Mouse (Mus musculus): ENCODE results near the gene Prkaa1.
"Not testable (repeated sequence)": the region's sequence is repeated elsewhere in the genome, so short reads cannot be mapped to it uniquely, and the experiment has no call there.

The Prkaa1 gene

DNA sequence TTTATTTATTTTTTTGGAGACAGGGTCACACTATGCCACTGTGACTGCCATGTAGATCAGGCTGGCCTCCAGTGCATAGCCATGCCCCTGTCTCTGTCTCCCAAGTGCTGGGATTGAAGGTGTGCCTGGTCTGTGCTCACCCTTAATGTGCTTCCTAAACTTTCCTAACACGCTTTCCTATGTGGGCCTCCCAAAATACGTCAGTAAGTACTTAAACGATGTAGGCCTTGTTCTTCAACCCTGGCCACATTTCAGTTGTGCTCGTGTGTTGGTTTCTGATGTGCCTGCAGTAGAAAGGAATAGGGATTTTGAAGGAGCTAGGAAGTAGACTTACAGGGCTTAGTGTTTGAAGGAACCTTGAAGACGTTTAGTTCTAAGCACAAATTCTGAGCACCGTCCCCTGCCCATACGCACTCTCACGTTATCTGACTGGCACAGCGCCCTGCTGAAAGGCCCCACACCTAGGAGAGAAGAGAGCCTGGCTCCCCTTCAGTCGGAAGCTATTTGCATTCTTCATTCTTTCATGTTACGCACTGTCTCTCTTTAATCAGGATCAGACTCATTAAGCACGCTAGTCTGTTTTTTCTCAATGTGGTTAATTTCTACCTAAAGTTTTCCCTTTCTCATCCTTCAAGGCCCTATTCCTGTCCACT, 21.6 kb downstream of the Prkaa1 start:
- DNase-seq (ENCODE audit: low spot score) = no peak

GRCm38 (mm10) chr15:5173217-5173820, 29.7 kb downstream of the Prkaa1 start:
- no peak for DNase-seq (ENCODE audit: low spot score)

DNA sequence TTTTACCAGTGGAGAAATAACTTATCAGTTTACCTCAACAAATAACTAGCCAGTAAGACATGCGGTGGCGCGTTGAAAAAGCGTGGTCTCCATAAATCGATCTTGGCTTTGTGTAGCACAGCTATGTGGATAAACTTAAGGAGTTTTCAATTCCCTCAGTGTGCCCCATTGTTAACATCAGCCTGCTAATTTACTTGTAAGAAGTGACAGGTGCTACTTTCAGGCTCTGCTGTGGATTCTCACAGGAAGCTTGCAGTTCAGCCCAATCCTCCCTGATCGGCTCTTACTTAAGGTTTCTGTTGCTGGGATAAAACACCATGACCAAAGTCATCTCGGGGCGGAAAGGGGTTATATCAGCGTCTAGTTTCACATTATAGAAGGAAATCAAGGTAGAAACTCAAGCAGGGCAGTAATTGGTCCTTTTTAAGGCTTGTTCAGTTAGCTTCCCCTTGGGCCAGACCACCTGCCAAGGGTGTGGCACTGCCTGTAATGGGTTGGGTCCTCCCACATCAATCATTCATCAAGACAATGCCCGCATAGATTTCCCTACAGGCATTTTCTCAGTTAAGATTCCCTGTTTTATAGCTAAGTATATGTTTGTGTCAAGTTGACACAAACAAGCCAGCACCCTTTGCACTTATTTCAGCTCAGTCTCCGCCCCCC, 41.1 kb downstream of the Prkaa1 start:
- no peak for DNase-seq (ENCODE audit: low spot score)

- peak; percentile 85 for DNase-seq (ENCODE audit: low spot score)
Measured at GRCm38 (mm10) chr15:5185366-5186292, 42.0 kb downstream of the Prkaa1 start, which contains the start of gene Ttc33. Gene Ttc33 (plus strand): TSS chr15:5185525.

DNA sequence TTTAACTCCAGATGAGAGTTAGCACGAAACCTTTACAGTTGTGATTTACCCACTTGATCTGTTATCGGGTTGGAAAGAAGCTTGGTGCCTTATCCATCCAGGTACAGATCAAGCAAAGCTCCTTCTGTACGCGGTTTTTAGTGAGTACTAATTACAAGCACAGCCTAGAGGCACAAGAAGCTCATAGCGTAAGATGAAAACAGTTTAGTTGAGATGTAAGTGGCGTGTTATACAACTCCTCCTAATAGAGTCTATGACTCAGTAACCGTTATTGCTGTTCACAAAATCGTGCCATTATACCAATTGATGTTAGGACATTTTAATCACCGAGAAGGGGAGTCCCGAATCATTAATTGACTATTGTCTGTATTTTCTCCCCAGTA, 42.6 kb downstream of the Prkaa1 start:
- no peak for DNase-seq (ENCODE audit: low spot score)

- no peak for DNase-seq (ENCODE audit: low spot score)
Measured at GRCm38 (mm10) chr15:5187116-5187515, 43.5 kb downstream of the Prkaa1 start.

GRCm38 (mm10) chr15:5188029-5188428, 44.4 kb downstream of the Prkaa1 start:
- DNase-seq (ENCODE audit: low spot score) = no peak

DNA sequence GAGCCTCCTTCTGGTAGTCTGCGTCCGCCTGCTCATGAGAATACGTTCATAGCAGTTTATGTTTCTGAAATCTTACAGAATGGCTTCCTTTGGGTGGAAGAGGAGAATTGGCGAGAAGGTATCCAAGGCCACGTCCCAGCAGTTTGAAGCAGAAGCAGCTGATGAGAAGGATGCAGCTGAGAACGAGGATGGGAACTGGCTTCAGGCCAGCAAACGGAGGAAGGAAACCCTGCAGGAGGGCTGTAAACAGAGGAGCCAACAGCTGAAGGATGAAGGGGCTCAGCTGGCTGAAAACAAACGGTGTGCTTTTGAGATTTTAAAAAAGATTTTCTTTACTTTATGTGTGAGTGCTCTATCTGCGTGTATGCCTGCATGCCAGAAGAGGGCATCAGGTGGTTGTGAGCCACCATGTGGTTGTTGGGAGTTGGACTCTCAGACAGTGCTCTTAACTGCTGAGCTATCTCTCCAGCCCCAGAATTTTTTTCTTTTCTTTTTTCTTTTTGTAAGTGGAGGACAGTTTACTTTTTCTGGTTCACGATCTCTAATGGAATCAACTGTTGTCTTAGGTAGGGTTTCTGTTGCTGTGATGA, 45.9 kb downstream of the Prkaa1 start:
- DNase-seq (ENCODE audit: low spot score) = no peak

GRCm38 (mm10) chr15:5193833-5194232, 50.2 kb downstream of the Prkaa1 start:
- DNase-seq (ENCODE audit: low spot score) = no peak

DNA sequence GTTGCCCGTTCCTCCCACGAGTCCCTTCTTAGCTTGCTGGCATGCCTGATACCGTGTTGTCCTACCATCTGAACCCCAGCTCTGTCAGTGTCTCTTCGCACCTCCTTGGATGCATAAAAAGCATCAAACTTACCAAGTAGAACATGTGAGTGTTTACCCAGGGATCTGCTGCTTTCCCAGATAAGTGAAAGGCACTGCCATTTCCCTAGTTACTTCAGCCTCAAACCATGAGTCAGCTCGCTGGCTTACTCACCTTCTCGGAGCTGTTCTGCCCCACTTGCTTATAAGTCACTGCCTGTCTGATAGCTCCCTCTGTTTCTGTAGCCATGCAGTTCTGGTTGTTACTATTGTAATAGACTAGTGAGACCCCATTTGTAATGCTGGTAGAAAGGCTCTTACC, 50.8 kb downstream of the Prkaa1 start:
- no peak for DNase-seq (ENCODE audit: low spot score)

- DNase-seq (ENCODE audit: low spot score) = no peak
Measured at GRCm38 (mm10) chr15:5194931-5195330, 51.3 kb downstream of the Prkaa1 start.

- no peak for DNase-seq (ENCODE audit: low spot score)
Measured at GRCm38 (mm10) chr15:5195987-5196514, 52.4 kb downstream of the Prkaa1 start.

DNA sequence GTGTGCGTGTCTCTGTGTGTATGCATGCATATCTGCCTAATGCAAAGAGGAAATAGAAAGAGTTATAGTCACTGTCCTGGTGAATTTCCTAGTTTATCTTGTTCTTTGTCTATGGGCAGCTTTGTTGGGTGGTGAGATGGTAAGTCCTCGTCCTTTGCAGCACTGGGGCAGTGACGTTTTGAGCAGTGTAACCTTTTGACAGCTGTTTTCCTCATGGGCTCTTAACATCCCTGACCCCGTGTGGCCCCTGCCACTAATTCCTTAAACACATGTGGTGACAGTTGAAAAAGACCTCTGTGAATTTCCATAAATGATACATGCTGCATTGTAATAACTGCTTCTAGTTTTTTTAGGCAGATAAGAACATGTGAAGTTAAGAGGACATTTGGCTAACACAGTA, 53.0 kb downstream of the Prkaa1 start:
- DNase-seq (ENCODE audit: low spot score) = no peak

- DNase-seq (ENCODE audit: low spot score) = no peak
Measured at GRCm38 (mm10) chr15:5205222-5205621, 61.6 kb downstream of the Prkaa1 start.

DNA sequence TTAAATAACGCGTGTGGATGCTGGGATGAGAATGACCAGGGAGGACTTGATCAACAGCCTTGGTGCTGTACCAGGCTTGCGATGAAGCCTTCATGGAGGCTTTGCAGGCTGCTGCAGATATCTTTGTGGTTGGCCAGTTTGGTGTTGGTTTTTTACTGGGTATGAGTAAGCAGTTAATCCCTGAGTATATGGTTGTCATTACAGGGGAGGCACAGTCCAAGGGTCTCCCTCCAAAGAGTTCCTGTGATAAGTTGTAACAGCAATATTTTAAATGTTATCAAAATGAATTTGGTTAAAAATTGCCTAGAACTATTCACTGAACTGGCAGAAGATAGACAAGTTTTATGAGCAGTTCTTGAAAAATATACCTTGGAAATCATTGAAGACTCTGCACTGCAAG, 65.5 kb downstream of the Prkaa1 start:
- no peak for DNase-seq (ENCODE audit: low spot score)

- no peak for DNase-seq (ENCODE audit: low spot score)
Measured at GRCm38 (mm10) chr15:5220491-5220890, 76.8 kb downstream of the Prkaa1 start.

GRCm38 (mm10) chr15:5230746-5231145, 87.1 kb downstream of the Prkaa1 start:
- DNase-seq (ENCODE audit: low spot score) = not testable (repeated sequence)

Measured in testis, postnatal 10 days (tissue).